Mouse (Mus musculus) cortical plate, adult 2 months (tissue): ENCODE results near the gene Ube2v1.

Experiments used
- CTCF ChIP-seq: fragments of 200-500 bp; IDR thresholded peaks from 2 replicates; pipeline ENCODE4 v1.5.1; 2011; ENCODE audit warnings: mild to moderate bottlenecking, control low read depth, low read length; ENCODE audit not compliant: insufficient read depth; ENCODE audit errors: extremely low read depth
- POLR2A ChIP-seq: fragments of 200-500 bp; IDR thresholded peaks from 2 replicates; pipeline ENCODE4 v1.6.1; 2011; ENCODE audit warnings: mild to moderate bottlenecking, low read length, control low read depth; ENCODE audit not compliant: insufficient read depth; ENCODE audit errors: extremely low read depth

- TF ChIP-seq CTCF (no peak), POLR2A (no peak)
Observed at GRCm38 (mm10) chr2:167621255-167622087, 10.4 kb downstream of the Ube2v1 start.
